Mouse (Mus musculus) limb, embryonic 12.5 days (tissue): ENCODE results near the gene Gm10282. TPM values are rescaled to one million over a fixed set of nuclear protein-coding genes. Genes with fewer than 3 reads are reported as not detected.

Experiments used
- ATAC-seq: fragments of 200-750 bp; cut with Nextera tagmentation; 2 replicates; pipeline ENCODE4 v1.8.0; 2017; ENCODE audit warnings: low read depth, moderate TSS enrichment; ENCODE audit not compliant: insufficient number of reproducible peaks, insufficient read depth, low FRiP score, low TSS enrichment
- H3K27ac ChIP-seq: fragments of 300-500 bp; sonication (generic); 2 replicates; pipeline ENCODE4 v1.5.1; 2016; ENCODE audit warnings: mild to moderate bottlenecking, moderate library complexity
- H3K27me3 ChIP-seq: fragments of 300-500 bp; sonication (generic); 2 replicates; pipeline ENCODE4 v1.6.1; 2016; ENCODE audit warnings: mild to moderate bottlenecking, moderate library complexity
- H3K36me3 ChIP-seq: fragments of 300-500 bp; sonication (generic); 2 replicates; pipeline ENCODE4 v1.6.1; 2016; ENCODE audit warnings: mild to moderate bottlenecking, moderate library complexity
- H3K4me1 ChIP-seq: fragments of 300-500 bp; sonication (generic); replicated peaks from 2 replicates; pipeline ENCODE4 v1.6.1; 2016
- H3K4me2 ChIP-seq: fragments of 300-500 bp; sonication (generic); 2 replicates; pipeline ENCODE4 v1.6.1; 2016; ENCODE audit warnings: mild to moderate bottlenecking, moderate library complexity
- H3K4me3 ChIP-seq: fragments of 300-500 bp; sonication (generic); replicated peaks from 2 replicates; pipeline ENCODE4 v1.5.1; 2016; ENCODE audit warnings: mild to moderate bottlenecking
- H3K9ac ChIP-seq: fragments of 300-500 bp; sonication (generic); replicated peaks from 2 replicates; pipeline ENCODE4 v1.6.1; 2016; ENCODE audit warnings: mild to moderate bottlenecking, moderate library complexity
- H3K9me3 ChIP-seq: fragments of 300-500 bp; sonication (generic); 2 replicates; pipeline ENCODE4 v1.6.1; 2016; ENCODE audit warnings: mild to moderate bottlenecking, moderate library complexity
- WGBS: fragments of 180-500 bp; shearing (Covaris S2); methylation state at CpG from one replicate; pipeline ENCODE4 v1.1.7; 2016; 5-methylcytosine and 5-hydroxymethylcytosine counted together
- polyA plus RNA-seq: library from polyadenylated mRNA; unstranded; fragments of >200 nt; fragmentation: Nextera tagmentation; extraction: Ambion mirVana; gene quantifications from 2 replicates; pipeline ENCODE4 v1.2.1, GENCODE M21; 2016

Gm10282 gene
- polyA plus RNA-seq, 1 experiment from 2014 or later: 32.4 TPM

DNA sequence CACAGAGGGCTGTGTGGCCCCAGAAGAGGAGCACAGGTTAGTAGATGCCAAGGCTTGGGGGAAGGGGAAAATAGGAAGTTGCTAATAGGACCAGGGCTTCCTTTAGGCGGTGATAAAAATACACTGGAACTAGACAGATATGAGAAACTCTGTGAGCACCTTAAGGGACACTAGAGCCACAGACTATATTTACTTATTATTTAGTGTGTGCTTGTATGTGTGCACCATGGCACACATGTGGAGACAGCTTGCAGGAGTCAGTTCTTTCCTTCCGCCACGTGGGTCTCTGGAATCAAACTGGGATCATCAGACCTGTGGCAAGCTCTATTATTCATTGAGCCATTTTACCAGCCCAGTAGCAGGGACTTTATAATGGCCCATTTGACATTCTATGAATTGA lies 9.9 kb downstream of the Gm10282 start:
- Histone ChIP-seq H3K36me3 (no peaks in the 10 kb centered on the region), H3K27ac (peak overlapping the region; percentile 79), H3K4me1 (peaks cover 6% of the 10 kb centered on the region; the same call in 1 of the 2 replicates), H3K27me3 (0 out of 2 replicates have a peak, but pooled peaks cover 3% of the 10 kb centered on the region), H3K4me3 (no peak overlapping the region), H3K9ac (no peak overlapping the region), H3K4me2 (0 out of 2 replicates have a peak overlapping the region, but pooled peaks have one; percentile 20), H3K9me3 (no peaks in the 10 kb centered on the region)
- no peak for ATAC-seq
- 74% methylated on average over 3 of the region's 3 CpGs for WGBS

DNA sequence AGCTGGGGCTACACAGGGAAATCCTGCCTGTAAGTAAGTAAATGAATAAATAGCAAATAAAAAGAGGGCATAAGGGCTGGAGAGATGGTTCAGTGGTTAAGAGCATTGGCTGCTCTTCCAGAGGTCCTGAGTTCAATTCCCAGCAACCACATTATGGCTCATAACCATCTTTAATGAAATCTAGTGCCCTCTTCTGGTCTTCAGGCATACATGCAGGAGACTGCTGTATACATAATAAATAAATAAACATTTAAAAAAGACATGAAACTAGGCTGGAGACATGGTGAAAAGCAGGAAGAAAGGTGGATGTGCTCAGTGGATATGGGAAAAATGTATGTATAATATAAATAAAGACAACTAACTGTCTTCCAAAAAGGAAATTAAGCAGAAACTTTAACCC lies 11.8 kb downstream of the Gm10282 start:
- H3K27ac ChIP-seq: no peak overlapping the region
- H3K4me2 ChIP-seq: no peak overlapping the region
- 0 out of 2 replicates have a peak, but pooled peaks cover 3% of the 10 kb centered on the region for H3K27me3 ChIP-seq
- H3K9ac ChIP-seq: no peak overlapping the region
- H3K4me3 ChIP-seq: no peak overlapping the region
- H3K4me1 ChIP-seq: peaks cover 6% of the 10 kb centered on the region; the same call in 1 of the 2 replicates
- H3K9me3 ChIP-seq: no peaks in the 10 kb centered on the region
- no peak for ATAC-seq
- no peaks in the 10 kb centered on the region for H3K36me3 ChIP-seq

DNA sequence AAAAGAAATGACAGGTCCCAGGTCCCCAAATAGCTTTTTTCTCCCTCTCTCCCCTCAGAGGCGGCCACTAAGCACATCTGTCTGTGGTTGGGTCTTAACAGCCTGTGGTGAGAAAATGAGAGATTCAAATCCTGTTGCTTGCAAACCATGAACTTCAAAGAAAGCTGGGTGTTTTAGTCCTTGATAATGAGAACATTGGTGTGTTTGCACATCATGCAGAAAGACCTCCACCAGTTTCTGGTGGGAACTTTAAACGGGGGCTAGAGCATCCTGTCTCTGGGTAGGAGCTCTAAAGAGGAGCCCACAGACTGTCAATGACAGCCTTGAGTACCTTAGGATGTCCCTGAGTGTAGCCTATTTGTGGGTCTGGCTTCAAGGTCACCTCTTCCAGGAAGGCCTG lies 14.0 kb downstream of the Gm10282 start:
- Histone ChIP-seq H3K27ac (no peak overlapping the region), H3K9me3 (no peaks in the 10 kb centered on the region), H3K4me2 (no peak overlapping the region), H3K4me3 (no peak overlapping the region), H3K27me3 (peaks cover 3% of the 10 kb centered on the region; the same call in 1 of the 2 replicates), H3K9ac (no peak overlapping the region), H3K4me1 (peaks cover 6% of the 10 kb centered on the region; the same call in 1 of the 2 replicates), H3K36me3 (no peaks in the 10 kb centered on the region)
- no peak for ATAC-seq
- 63% methylated on average over 2 of the region's 2 CpGs for WGBS

DNA sequence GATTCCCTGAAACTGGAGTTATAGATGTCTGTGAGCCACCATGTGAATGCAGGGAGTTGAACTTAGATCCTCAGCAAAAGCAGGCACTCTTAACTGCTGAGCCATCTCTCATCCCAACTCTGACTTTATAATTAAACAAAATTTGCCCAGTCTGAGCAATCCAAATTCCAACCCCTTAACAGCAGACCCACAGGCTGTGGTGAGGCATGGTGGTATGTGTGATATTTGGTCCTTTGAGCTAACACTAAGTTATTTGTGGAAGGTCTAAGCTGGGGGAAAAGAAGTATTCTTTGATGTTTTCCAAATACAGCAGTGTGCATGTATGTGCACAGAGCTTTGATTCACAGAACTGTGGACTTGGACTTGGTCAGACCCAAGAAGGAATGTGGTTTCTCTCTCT lies 16.0 kb downstream of the Gm10282 start:
- ATAC-seq: no peak
- H3K27ac ChIP-seq: no peak overlapping the region

DNA sequence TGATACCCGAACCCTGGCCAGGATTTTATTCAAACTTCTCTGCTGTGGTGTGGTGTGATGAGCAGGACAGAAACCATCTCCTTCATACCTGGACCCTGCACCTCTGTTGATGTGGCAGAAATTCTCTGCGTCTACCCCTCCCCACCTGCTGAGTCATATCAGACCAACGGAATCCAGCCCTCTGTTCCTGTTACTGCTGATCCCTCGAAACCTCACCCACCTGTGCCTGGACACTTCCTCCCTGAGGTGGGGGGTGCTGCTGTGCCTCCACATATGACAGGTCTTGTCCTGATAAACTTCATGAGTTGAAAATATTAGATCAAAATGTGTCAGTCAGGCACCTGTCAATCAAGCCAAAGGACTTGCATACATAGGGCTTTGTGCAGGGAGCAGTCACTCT lies 19.8 kb downstream of the Gm10282 start:
- Histone ChIP-seq H3K27ac (no peak overlapping the region), H3K9me3 (no peaks in the 10 kb centered on the region), H3K27me3 (no peaks in the 10 kb centered on the region; the same call in 1 of the 2 replicates), H3K4me3 (no peak overlapping the region), H3K4me1 (no peaks in the 10 kb centered on the region), H3K4me2 (no peak overlapping the region), H3K36me3 (no peaks in the 10 kb centered on the region), H3K9ac (no peak overlapping the region)
- WGBS: 75% methylated on average over 4 of the region's 4 CpGs
- ATAC-seq: no peak

More for the DNA sequence above, 16.0 kb downstream of the Gm10282 start:
- Histone ChIP-seq H3K27me3 (no peaks in the 10 kb centered on the region; the same call in 1 of the 2 replicates), H3K4me2 (no peak overlapping the region), H3K36me3 (no peaks in the 10 kb centered on the region), H3K4me3 (no peak overlapping the region), H3K9me3 (no peaks in the 10 kb centered on the region), H3K4me1 (no peaks in the 10 kb centered on the region), H3K9ac (no peak overlapping the region)

DNA sequence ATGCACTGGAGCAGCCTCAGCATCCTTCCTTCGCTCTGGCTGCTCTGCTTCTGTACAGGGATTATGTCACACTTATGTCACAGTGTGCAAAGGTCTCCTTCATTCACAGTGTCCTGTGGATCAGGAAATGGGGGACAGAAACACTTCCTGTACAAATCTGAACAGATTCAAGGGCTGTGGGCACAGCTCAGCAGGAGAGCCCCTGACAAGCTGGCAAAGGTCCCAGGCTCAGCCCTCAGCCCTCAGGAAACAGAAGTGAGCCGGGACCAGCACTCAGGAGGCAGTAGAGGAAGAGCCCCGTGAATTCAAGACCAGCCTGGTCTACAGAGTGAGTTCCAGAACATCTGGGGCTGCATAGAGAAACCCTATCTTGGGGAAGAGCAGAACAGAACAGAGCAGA lies 23.4 kb downstream of the Gm10282 start:
- Histone ChIP-seq H3K27ac (0 out of 2 replicates have a peak overlapping the region, but pooled peaks have one; percentile 57), H3K9ac (no peak overlapping the region), H3K4me1 (no peaks in the 10 kb centered on the region), H3K4me3 (no peak overlapping the region), H3K27me3 (no peaks in the 10 kb centered on the region), H3K36me3 (no peaks in the 10 kb centered on the region), H3K9me3 (no peaks in the 10 kb centered on the region), H3K4me2 (no peak overlapping the region)
- WGBS: 43% methylated on average over 3 of the region's 3 CpGs
- ATAC-seq: no peak

DNA sequence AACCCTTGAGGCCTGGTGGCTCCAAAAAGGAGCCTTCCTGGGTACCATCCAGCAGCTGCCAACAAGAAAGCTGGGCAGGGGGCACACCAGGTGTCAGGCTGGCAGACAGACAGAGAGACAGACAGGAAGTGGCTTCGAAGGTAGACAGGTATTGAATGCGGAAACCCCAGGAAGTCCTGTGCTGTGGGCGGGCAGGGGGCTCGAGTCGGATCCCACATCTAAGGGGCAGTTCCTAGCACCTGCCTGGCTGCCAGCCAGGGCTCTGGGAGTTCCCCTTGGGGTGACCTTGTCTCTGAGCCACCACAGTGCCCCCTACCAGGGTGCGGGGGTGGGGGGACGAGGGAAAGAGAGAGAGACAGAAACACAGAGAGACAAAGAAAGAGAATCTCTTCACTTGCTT lies 25.9 kb downstream of the Gm10282 start:
- WGBS: 82% methylated on average over 7 of the region's 7 CpGs
- H3K27me3 ChIP-seq: no peaks in the 10 kb centered on the region
- H3K4me1 ChIP-seq: no peaks in the 10 kb centered on the region
- H3K4me3 ChIP-seq: no peak overlapping the region
- no peak for ATAC-seq
- H3K4me2 ChIP-seq: no peak overlapping the region
- H3K36me3 ChIP-seq: no peaks in the 10 kb centered on the region
- H3K9ac ChIP-seq: no peak overlapping the region
- no peak overlapping the region for H3K27ac ChIP-seq
- no peaks in the 10 kb centered on the region for H3K9me3 ChIP-seq

DNA sequence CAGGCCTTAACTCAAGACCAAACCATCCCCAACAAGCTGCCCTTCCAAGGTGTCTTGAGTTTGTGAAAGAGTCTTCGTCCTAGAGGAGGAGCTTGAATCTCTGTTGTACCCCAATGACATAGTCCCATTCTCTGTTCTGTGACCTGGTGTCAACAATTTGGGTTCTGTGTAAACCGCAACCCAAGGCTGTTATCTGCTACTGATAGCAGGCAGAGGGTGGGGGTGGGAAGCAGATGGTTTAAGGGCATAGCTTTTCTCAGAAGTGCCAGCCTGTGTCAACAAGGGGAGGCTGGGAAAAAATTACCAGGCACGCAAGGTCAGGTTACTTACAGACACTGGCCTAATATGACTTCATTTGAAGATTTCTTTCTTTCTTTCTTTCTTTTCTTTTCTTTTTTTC lies 27.8 kb downstream of the Gm10282 start:
- H3K27me3 ChIP-seq: no peaks in the 10 kb centered on the region
- H3K4me3 ChIP-seq: no peak overlapping the region
- H3K27ac ChIP-seq: no peak overlapping the region
- 82% methylated on average over 3 of the region's 3 CpGs for WGBS
- H3K36me3 ChIP-seq: no peaks in the 10 kb centered on the region
- H3K4me2 ChIP-seq: no peak overlapping the region
- ATAC-seq: no peak
- H3K9me3 ChIP-seq: no peaks in the 10 kb centered on the region
- no peaks in the 10 kb centered on the region for H3K4me1 ChIP-seq
- no peak overlapping the region for H3K9ac ChIP-seq

DNA sequence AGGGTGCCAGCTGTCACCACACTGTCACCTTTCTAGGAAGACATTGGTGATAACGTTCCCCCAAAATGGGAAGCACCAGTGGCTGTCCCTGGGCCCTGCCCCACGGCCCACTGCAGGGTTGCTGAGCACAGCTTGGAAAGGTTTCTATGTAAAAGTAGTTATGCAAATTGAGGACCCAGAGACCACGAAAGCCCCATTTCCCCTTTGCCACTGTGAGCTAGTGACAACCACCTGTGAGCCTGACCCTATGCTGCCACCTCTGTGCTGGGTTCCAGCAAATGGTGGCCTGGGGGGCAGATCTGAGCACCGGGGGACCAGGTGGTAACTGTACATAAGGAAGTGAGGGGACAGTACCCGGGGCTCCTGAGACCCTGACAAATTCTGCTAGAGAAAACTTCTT lies 31.3 kb downstream of the Gm10282 start:
- H3K36me3 ChIP-seq: no peaks in the 10 kb centered on the region
- no peak overlapping the region for H3K27ac ChIP-seq
- no peak overlapping the region for H3K4me3 ChIP-seq
- H3K27me3 ChIP-seq: peaks cover under 1% of the 10 kb centered on the region; the same call in 1 of the 2 replicates
- no peak overlapping the region for H3K9ac ChIP-seq
- H3K9me3 ChIP-seq: no peaks in the 10 kb centered on the region
- no peak overlapping the region for H3K4me2 ChIP-seq
- ATAC-seq: no peak
- WGBS: 64% methylated on average over 5 of the region's 5 CpGs
- H3K4me1 ChIP-seq: no peaks in the 10 kb centered on the region

DNA sequence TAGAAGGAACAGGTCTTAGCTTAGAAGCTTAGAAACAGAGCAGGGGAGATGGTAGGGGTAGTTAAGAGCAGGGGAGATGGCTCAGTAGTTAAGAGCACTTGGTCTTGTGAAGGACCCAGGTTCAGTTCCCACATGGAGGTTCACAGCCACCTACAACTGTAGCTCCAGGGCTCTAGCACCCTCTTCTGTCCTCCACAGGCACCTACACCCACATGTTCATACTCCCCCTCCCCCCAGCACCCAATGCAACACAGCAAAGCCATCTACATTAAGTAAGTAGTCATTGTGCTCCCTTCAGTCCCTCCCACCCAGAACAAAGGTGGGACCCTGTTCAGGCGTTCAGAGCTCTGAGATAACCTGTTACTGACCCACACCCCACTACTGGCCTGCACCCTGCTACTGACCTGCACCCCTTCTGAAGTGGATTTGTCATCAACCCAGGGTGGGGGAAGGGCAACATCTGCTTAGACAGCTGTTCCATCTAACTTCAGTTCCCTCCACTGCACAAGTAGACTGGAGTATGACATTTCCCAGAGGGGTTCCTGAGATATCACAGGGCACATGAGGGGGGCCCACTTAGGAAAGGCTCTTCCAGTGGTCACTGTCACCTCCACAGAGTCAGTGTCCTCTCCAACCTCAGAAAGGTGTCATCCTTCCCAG lies 31.8 kb downstream of the Gm10282 start:
- no peak overlapping the region for H3K4me2 ChIP-seq
- H3K9me3 ChIP-seq: no peaks in the 10 kb centered on the region
- no peak for ATAC-seq
- WGBS: 70% methylated on average over 1 of the region's 1 CpGs
- H3K4me3 ChIP-seq: no peak overlapping the region
- H3K27me3 ChIP-seq: peaks cover 4% of the 10 kb centered on the region; the same call in 1 of the 2 replicates
- H3K4me1 ChIP-seq: no peaks in the 10 kb centered on the region
- no peak overlapping the region for H3K9ac ChIP-seq
- H3K27ac ChIP-seq: no peak overlapping the region
- H3K36me3 ChIP-seq: no peaks in the 10 kb centered on the region

DNA sequence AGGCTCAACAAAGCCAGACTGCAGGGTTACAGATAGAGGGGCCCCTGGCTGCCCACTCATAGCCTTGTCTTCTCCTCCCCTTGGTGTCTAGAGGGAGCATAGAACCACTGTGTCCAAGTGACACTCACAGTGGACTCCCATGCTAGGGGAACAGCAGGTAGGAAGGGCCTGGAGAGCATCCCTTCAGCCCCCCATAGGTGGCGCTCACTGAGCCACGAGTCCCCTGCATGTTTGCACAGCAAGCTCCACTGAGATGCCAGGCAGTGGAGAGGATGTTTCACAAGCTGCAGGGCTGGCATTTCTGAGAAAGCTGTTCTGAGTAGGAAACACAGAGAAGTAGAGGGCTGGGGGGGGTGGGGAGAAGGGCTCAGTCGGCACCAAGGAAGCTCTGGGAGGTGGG lies 32.7 kb downstream of the Gm10282 start:
- H3K27ac ChIP-seq: no peak overlapping the region
- peaks cover 4% of the 10 kb centered on the region; the same call in 1 of the 2 replicates for H3K27me3 ChIP-seq
- no peak overlapping the region for H3K9ac ChIP-seq
- no peaks in the 10 kb centered on the region for H3K9me3 ChIP-seq
- no peaks in the 10 kb centered on the region for H3K4me1 ChIP-seq
- no peak overlapping the region for H3K4me3 ChIP-seq
- no peak overlapping the region for H3K4me2 ChIP-seq
- ATAC-seq: no peak
- H3K36me3 ChIP-seq: no peaks in the 10 kb centered on the region
- 26% methylated on average over 3 of the region's 3 CpGs for WGBS

DNA sequence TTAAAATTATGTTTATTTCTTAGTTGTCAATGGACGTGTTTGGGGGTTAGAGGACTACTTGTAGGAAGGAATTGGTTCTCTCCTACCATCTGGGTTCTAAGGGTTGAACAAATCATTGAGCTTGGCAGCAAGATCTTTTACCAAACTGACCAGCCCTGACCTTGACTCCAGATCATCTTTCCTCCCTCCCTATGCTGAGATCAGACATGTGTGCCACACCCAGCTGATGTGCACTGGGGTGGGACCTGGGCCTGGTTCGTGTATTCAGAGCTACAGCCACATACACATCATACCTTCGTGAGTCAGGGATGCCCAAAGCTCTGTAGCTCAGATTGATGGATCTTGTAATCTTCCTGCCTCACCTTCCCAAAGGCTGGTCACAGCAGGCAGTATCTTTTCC lies 33.4 kb downstream of the Gm10282 start:
- 63% methylated on average over 3 of the region's 3 CpGs for WGBS
- H3K4me3 ChIP-seq: no peak overlapping the region
- no peaks in the 10 kb centered on the region for H3K9me3 ChIP-seq
- no peak overlapping the region for H3K4me2 ChIP-seq
- H3K27ac ChIP-seq: no peak overlapping the region
- H3K36me3 ChIP-seq: no peaks in the 10 kb centered on the region
- H3K9ac ChIP-seq: no peak overlapping the region
- ATAC-seq: no peak
- H3K4me1 ChIP-seq: no peaks in the 10 kb centered on the region
- peaks cover 4% of the 10 kb centered on the region; the same call in 1 of the 2 replicates for H3K27me3 ChIP-seq
